ENCODE assay signal across 10 mouse cellular contexts in genomic region chrX:137141669-137142068, GRCm38 (mm10). TPM values are rescaled to one million over a fixed set of nuclear protein-coding genes. Genes with fewer than 3 reads are reported as not detected.
DNase-seq lines count a peak whose midpoint lies in the region; ATAC-seq lines count a peak whose summit lies in the region.
"Had no signal": no experiment of that assay in that cellular context is flagged by ENCODE, and none has a peak within 500 bp of the region (broad histone marks: within the 10 kb centered on the region; RNA-seq: fewer than 3 reads in every experiment).

No protein-coding gene starts in this region.

- H3K4me3 ChIP-seq in forebrain, embryonic 10.5 days: no peak overlapping the region
- no peak overlapping the region for H3K4me3 ChIP-seq in forebrain, embryonic 12.5 days (replicated peaks)
- H3K4me3 ChIP-seq in limb, embryonic 10.5 days: no peak overlapping the region

- no peak overlapping the region for H3K9ac ChIP-seq in forebrain, embryonic 12.5 days

- WGBS in forebrain, embryonic 10.5 days: 18% methylated on average over 6 of the region's 6 CpGs
- WGBS in forebrain, embryonic 12.5 days: 17% methylated on average over 6 of the region's 6 CpGs
- 11% methylated on average over 6 of the region's 6 CpGs for WGBS in limb, embryonic 10.5 days

- no peak for ATAC-seq in forebrain, embryonic 12.5 days (ENCODE audit: low FRiP score)

- no peaks in the 10 kb centered on the region for H3K9me3 ChIP-seq in forebrain, embryonic 10.5 days
- no peaks in the 10 kb centered on the region for H3K9me3 ChIP-seq in forebrain, embryonic 12.5 days
- no peaks in the 10 kb centered on the region for H3K9me3 ChIP-seq in limb, embryonic 10.5 days (replicated peaks)

- DNase-seq in forebrain, embryonic 10.5 days (ENCODE audit: extremely low spot score, low spot score): peak; percentile 36
- peak; percentile 71 for DNase-seq in A20 (ENCODE audit: low read depth, low spot score)
- DNase-seq in adrenal gland, postnatal 36 days: peak; percentile 43 to 63
- DNase-seq in embryo, embryonic 9.5 days (ENCODE audit: extremely low spot score): peak; percentile 62
- DNase-seq in kidney, adult 18-20 months: peak; percentile 42
- DNase-seq in limb, embryonic 10.5 days (ENCODE audit: low spot score): peak; percentile 39
- DNase-seq in retina, postnatal 1 day: peak; percentile 74

- no peak overlapping the region for H3K27ac ChIP-seq in forebrain, embryonic 10.5 days
- no peak overlapping the region for H3K27ac ChIP-seq in forebrain, embryonic 12.5 days
- no peak overlapping the region for H3K27ac ChIP-seq in limb, embryonic 10.5 days

- no peaks in the 10 kb centered on the region for H3K36me3 ChIP-seq in forebrain, embryonic 10.5 days (replicated peaks)
- H3K36me3 ChIP-seq in forebrain, embryonic 12.5 days (replicated peaks): no peaks in the 10 kb centered on the region
- no peaks in the 10 kb centered on the region for H3K36me3 ChIP-seq in limb, embryonic 10.5 days

- no peaks in the 10 kb centered on the region for H3K4me1 ChIP-seq in forebrain, embryonic 10.5 days
- no peaks in the 10 kb centered on the region for H3K4me1 ChIP-seq in forebrain, embryonic 12.5 days
- H3K4me1 ChIP-seq in limb, embryonic 10.5 days: no peaks in the 10 kb centered on the region

- no peaks in the 10 kb centered on the region for H3K27me3 ChIP-seq in forebrain, embryonic 10.5 days (ENCODE audit: poor library complexity, severe bottlenecking)
- no peaks in the 10 kb centered on the region for H3K27me3 ChIP-seq in forebrain, embryonic 12.5 days
- 0 out of 2 replicates have a peak, but pooled peaks cover 3% of the 10 kb centered on the region for H3K27me3 ChIP-seq in limb, embryonic 10.5 days (ENCODE audit: low read depth, poor library complexity, severe bottlenecking)

- H3K4me2 ChIP-seq in forebrain, embryonic 12.5 days: no peak overlapping the region

RNA-seq across cellular contexts. Expression of gene Esx1, which starts 19.8 kb away (rescaled TPM):
- not detected in 2 replicates for polyA plus RNA-seq in forebrain, embryonic 10.5 days (2016; fragmentation: Nextera tagmentation; extraction: Ambion mirVana)
- not detected in 2 replicates for polyA plus RNA-seq in forebrain, embryonic 12.5 days (2016; fragmentation: Nextera tagmentation; extraction: Ambion mirVana)
- total RNA-seq in adrenal gland, postnatal 36 days (2021): not detected
- not detected in 2 replicates for polyA plus RNA-seq in limb, embryonic 10.5 days (2016; fragmentation: Nextera tagmentation; extraction: Ambion mirVana)
- total RNA-seq: layer of hippocampus, postnatal 25 days had no signal
- polyA plus RNA-seq: stomach, embryonic 14.5 days had no signal
